In the genomic region with DNA sequence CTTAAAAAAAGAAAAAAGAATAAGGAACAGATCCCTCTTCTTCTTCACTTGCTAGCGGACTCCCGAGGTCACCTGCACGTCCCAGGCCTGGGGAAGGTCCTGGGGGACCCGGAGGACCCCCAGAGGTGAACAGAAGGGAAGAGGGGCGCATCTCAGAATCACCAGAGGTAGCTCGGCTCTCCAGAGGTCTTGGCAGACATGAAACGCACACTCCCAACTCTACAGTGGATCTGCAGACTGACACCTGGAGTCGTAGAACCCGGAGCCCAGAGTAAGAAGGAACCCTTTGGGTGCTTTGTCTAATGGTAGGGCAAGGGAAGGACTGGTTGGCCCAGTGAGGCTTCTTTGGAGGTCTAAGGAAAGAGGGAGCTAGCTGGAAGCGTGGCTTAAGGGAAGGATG, we compare ENCODE assay signal across 7 mouse cellular contexts. TPM values are rescaled to one million over a fixed set of nuclear protein-coding genes. Genes with fewer than 3 reads are reported as not detected.
DNase-seq lines count a peak whose midpoint lies in the region; ATAC-seq lines count a peak whose summit lies in the region.

No protein-coding gene starts in this region.

- no peaks in the 10 kb centered on the region for H3K36me3 ChIP-seq in lung, embryonic 15.5 days
- no peaks in the 10 kb centered on the region for H3K36me3 ChIP-seq in forebrain, embryonic 16.5 days (ENCODE audit: control insufficient read depth, insufficient read depth)
- no peaks in the 10 kb centered on the region for H3K36me3 ChIP-seq in limb, embryonic 13.5 days
- H3K36me3 ChIP-seq in stomach, embryonic 14.5 days (ENCODE audit: control insufficient read depth, insufficient read depth, low read length): no peaks in the 10 kb centered on the region

- WGBS in lung, embryonic 15.5 days: 79% methylated on average over 10 of the region's 10 CpGs
- 74% methylated on average over 10 of the region's 10 CpGs for WGBS in forebrain, embryonic 16.5 days
- WGBS in limb, embryonic 13.5 days: 81% methylated on average over 10 of the region's 10 CpGs
- WGBS in stomach, embryonic 14.5 days: 80% methylated on average over 10 of the region's 10 CpGs

- no peak for DNase-seq in lung, postnatal 10 days
- no peak for DNase-seq in adrenal gland, postnatal 4 days (ENCODE audit: low spot score in 2 of 2)
- no peak for DNase-seq in left cerebral cortex, adult 9 months (ENCODE audit: low spot score in 2 of 2)

- H3K27ac ChIP-seq in lung, embryonic 15.5 days: no peak overlapping the region
- H3K27ac ChIP-seq in forebrain, embryonic 16.5 days (ENCODE audit: low read length): no peak overlapping the region
- no peak overlapping the region for H3K27ac ChIP-seq in limb, embryonic 13.5 days
- H3K27ac ChIP-seq in stomach, embryonic 14.5 days (ENCODE audit: low read length): no peak overlapping the region

- H3K4me1 ChIP-seq in lung, embryonic 15.5 days: peaks cover 8% of the 10 kb centered on the region
- peaks cover 4% of the 10 kb centered on the region for H3K4me1 ChIP-seq in forebrain, embryonic 16.5 days (replicated peaks; ENCODE audit: control insufficient read depth, insufficient read depth, low read length)
- peaks cover 10% of the 10 kb centered on the region for H3K4me1 ChIP-seq in limb, embryonic 13.5 days
- peaks cover 4% of the 10 kb centered on the region; the same call in 1 of the 2 replicates for H3K4me1 ChIP-seq in stomach, embryonic 14.5 days (ENCODE audit: control insufficient read depth, insufficient read depth, low read length)

- peak overlapping the region; percentile 52 for H3K4me3 ChIP-seq in lung, embryonic 15.5 days
- H3K4me3 ChIP-seq in forebrain, embryonic 16.5 days (replicated peaks; ENCODE audit: low read length): peak overlapping the region; percentile 63
- peak overlapping the region; percentile 53 for H3K4me3 ChIP-seq in limb, embryonic 13.5 days
- peak overlapping the region; percentile 44; the same call in 1 of the 2 replicates for H3K4me3 ChIP-seq in stomach, embryonic 14.5 days (ENCODE audit: low read depth, low read length)

- no peak for ATAC-seq in lung, embryonic 15.5 days (ENCODE audit: borderline replicate concordance, extremely low read depth, low FRiP score, low TSS enrichment)
- no peak; the same call in 1 of the 2 replicates for ATAC-seq in forebrain, embryonic 16.5 days
- ATAC-seq in limb, embryonic 13.5 days (ENCODE audit: low FRiP score, low read depth): no peak
- ATAC-seq in stomach, embryonic 14.5 days (ENCODE audit: insufficient number of reproducible peaks, insufficient read depth, low FRiP score, low read depth): no peak

- H3K9ac ChIP-seq in lung, embryonic 15.5 days: peak overlapping the region; percentile 48
- H3K9ac ChIP-seq in forebrain, embryonic 16.5 days (replicated peaks; ENCODE audit: low read depth, low read length): peak overlapping the region; percentile 76
- peak overlapping the region; percentile 59 for H3K9ac ChIP-seq in limb, embryonic 13.5 days
- peak overlapping the region; percentile 4; the same call in 1 of the 2 replicates for H3K9ac ChIP-seq in stomach, embryonic 14.5 days (replicated peaks; ENCODE audit: low read depth, low read length)

- H3K9me3 ChIP-seq in lung, embryonic 15.5 days: no peaks in the 10 kb centered on the region
- H3K9me3 ChIP-seq in forebrain, embryonic 16.5 days (ENCODE audit: control insufficient read depth, low read length): no peaks in the 10 kb centered on the region
- H3K9me3 ChIP-seq in limb, embryonic 13.5 days: no peaks in the 10 kb centered on the region
- no peaks in the 10 kb centered on the region for H3K9me3 ChIP-seq in stomach, embryonic 14.5 days (ENCODE audit: control insufficient read depth, low read depth, low read length)

- H3K4me2 ChIP-seq in lung, embryonic 15.5 days: peak overlapping the region; percentile 85
- H3K4me2 ChIP-seq in forebrain, embryonic 16.5 days (ENCODE audit: low read length): peak overlapping the region; percentile 81
- peak overlapping the region; percentile 88 for H3K4me2 ChIP-seq in limb, embryonic 13.5 days (replicated peaks)
- peak overlapping the region; percentile 56 for H3K4me2 ChIP-seq in stomach, embryonic 14.5 days (replicated peaks; ENCODE audit: low read depth, low read length)

- no peaks in the 10 kb centered on the region for H3K27me3 ChIP-seq in lung, embryonic 15.5 days
- H3K27me3 ChIP-seq in forebrain, embryonic 16.5 days (replicated peaks; ENCODE audit: control insufficient read depth, insufficient read depth, low read length): no peaks in the 10 kb centered on the region
- H3K27me3 ChIP-seq in limb, embryonic 13.5 days: no peaks in the 10 kb centered on the region
- H3K27me3 ChIP-seq in stomach, embryonic 14.5 days (ENCODE audit: control insufficient read depth, insufficient read depth, low read length): no peaks in the 10 kb centered on the region

RNA-seq across cellular contexts. Expression of a gene that starts 11.5 kb away (rescaled TPM):
- polyA plus RNA-seq in lung, embryonic 15.5 days (2015; fragmentation: Nextera tagmentation; extraction: Ambion mirVana): 2.2 and 3.3 TPM in 2 replicates
- polyA plus RNA-seq in forebrain, embryonic 16.5 days (2015; fragmentation: Nextera tagmentation; extraction: Ambion mirVana): 0.57 and 0.81 TPM in 2 replicates
- 3.3 and 4.9 TPM in 2 replicates for polyA plus RNA-seq in limb, embryonic 13.5 days (2015; fragmentation: Nextera tagmentation; extraction: Ambion mirVana)
- 1.5 and 2.6 TPM in 2 replicates for polyA plus RNA-seq in stomach, embryonic 14.5 days (2014; fragmentation: Nextera tagmentation; extraction: Ambion mirVana)
- total RNA-seq in adrenal gland, postnatal 4 days (2021): 10 to 100 TPM; 12.5 to 17.5 TPM

RNA-seq across cellular contexts. Expression of a gene that starts 11.5 kb away (rescaled TPM):
- polyA plus RNA-seq in lung, embryonic 15.5 days (2015; fragmentation: Nextera tagmentation; extraction: Ambion mirVana): 21.9 and 22.9 TPM in 2 replicates
- polyA plus RNA-seq in forebrain, embryonic 16.5 days (2015; fragmentation: Nextera tagmentation; extraction: Ambion mirVana): 14.4 and 16.4 TPM in 2 replicates
- 27.5 and 28.8 TPM in 2 replicates for polyA plus RNA-seq in limb, embryonic 13.5 days (2015; fragmentation: Nextera tagmentation; extraction: Ambion mirVana)
- polyA plus RNA-seq in stomach, embryonic 14.5 days (2014; fragmentation: Nextera tagmentation; extraction: Ambion mirVana): 12.7 and 18.3 TPM in 2 replicates
- 10 to 100 TPM; 36.9 to 45.1 TPM for total RNA-seq in adrenal gland, postnatal 4 days (2021)

RNA-seq across cellular contexts. Expression of a gene that starts 17.1 kb away (rescaled TPM):
- polyA plus RNA-seq in lung, embryonic 15.5 days (2015; fragmentation: Nextera tagmentation; extraction: Ambion mirVana): 1.5 and 1.7 TPM in 2 replicates
- polyA plus RNA-seq in forebrain, embryonic 16.5 days (2015; fragmentation: Nextera tagmentation; extraction: Ambion mirVana): not detected in 2 replicates
- 0.43 and 0.98 TPM in 2 replicates for polyA plus RNA-seq in limb, embryonic 13.5 days (2015; fragmentation: Nextera tagmentation; extraction: Ambion mirVana)
- polyA plus RNA-seq in stomach, embryonic 14.5 days (2014; fragmentation: Nextera tagmentation; extraction: Ambion mirVana): 1.8 and 1.9 TPM in 2 replicates
- 1 to 10 TPM; 1.3 to 1.8 TPM for total RNA-seq in adrenal gland, postnatal 4 days (2021)

RNA-seq across cellular contexts. Expression of a gene that starts 27.4 kb away (rescaled TPM):
- polyA plus RNA-seq in lung, embryonic 15.5 days (2015; fragmentation: Nextera tagmentation; extraction: Ambion mirVana): 230 and 238 TPM in 2 replicates
- polyA plus RNA-seq in forebrain, embryonic 16.5 days (2015; fragmentation: Nextera tagmentation; extraction: Ambion mirVana): 106 and 107 TPM in 2 replicates
- 215 TPM in 2 replicates for polyA plus RNA-seq in limb, embryonic 13.5 days (2015; fragmentation: Nextera tagmentation; extraction: Ambion mirVana)
- 199 TPM in 2 replicates for polyA plus RNA-seq in stomach, embryonic 14.5 days (2014; fragmentation: Nextera tagmentation; extraction: Ambion mirVana)
- total RNA-seq in adrenal gland, postnatal 4 days (2021): 100 to 1,000 TPM; 236 to 239 TPM

RNA-seq across cellular contexts. Expression of a gene that starts 32.4 kb away (rescaled TPM):
- polyA plus RNA-seq in lung, embryonic 15.5 days (2015; fragmentation: Nextera tagmentation; extraction: Ambion mirVana): 57.7 and 62.5 TPM in 2 replicates
- polyA plus RNA-seq in forebrain, embryonic 16.5 days (2015; fragmentation: Nextera tagmentation; extraction: Ambion mirVana): 24.2 and 24.5 TPM in 2 replicates
- polyA plus RNA-seq in limb, embryonic 13.5 days (2015; fragmentation: Nextera tagmentation; extraction: Ambion mirVana): 55.7 and 59.5 TPM in 2 replicates
- polyA plus RNA-seq in stomach, embryonic 14.5 days (2014; fragmentation: Nextera tagmentation; extraction: Ambion mirVana): 61.6 and 63.4 TPM in 2 replicates
- 10 to 100 TPM; 96.4 to 96.5 TPM for total RNA-seq in adrenal gland, postnatal 4 days (2021)

Comparison
In these comparisons a context has a peak if more than half of its experiments do, and no peak if none do; other contexts are left out.
1. H3K9ac ChIP-seq: peak in every context shown above with its lines; median percentile 76 in forebrain, embryonic 16.5 days; 59 in limb, embryonic 13.5 days; 48 in lung, embryonic 15.5 days; 4 in stomach, embryonic 14.5 days.